Mouse (Mus musculus) spleen, adult 2 months (tissue): ENCODE measurements around the gene Epb41l4b.

Experiments used
- CTCF ChIP-seq: fragments of 200-500 bp; IDR thresholded peaks from 2 replicates; pipeline ENCODE4 v1.5.1; 2011; ENCODE audit warnings: mild to moderate bottlenecking, inconsistent platforms; ENCODE audit not compliant: insufficient read depth, insufficient read length, insufficient replicate concordance; ENCODE audit errors: extremely low read depth
- POLR2A ChIP-seq: fragments of 200-500 bp; IDR thresholded peaks from 2 replicates; pipeline ENCODE4 v1.6.1; 2011; ENCODE audit warnings: low read depth, low read length, inconsistent platforms

- TF ChIP-seq CTCF = no peak
- TF ChIP-seq POLR2A = no peak
Observed at GRCm38 (mm10) chr4:57135431-57135830, 7.8 kb downstream of the Epb41l4b start.
